Mouse (Mus musculus): ENCODE results near the gene Snai1. TPM values are rescaled to one million over a fixed set of nuclear protein-coding genes. Genes with fewer than 3 reads are reported as not detected.

Snai1 gene
- under 1 TPM in 1 of 2 experiments, not detected in 1; 0.13 TPM for polyA plus RNA-seq (2017; shearing (Covaris generic))

DNA sequence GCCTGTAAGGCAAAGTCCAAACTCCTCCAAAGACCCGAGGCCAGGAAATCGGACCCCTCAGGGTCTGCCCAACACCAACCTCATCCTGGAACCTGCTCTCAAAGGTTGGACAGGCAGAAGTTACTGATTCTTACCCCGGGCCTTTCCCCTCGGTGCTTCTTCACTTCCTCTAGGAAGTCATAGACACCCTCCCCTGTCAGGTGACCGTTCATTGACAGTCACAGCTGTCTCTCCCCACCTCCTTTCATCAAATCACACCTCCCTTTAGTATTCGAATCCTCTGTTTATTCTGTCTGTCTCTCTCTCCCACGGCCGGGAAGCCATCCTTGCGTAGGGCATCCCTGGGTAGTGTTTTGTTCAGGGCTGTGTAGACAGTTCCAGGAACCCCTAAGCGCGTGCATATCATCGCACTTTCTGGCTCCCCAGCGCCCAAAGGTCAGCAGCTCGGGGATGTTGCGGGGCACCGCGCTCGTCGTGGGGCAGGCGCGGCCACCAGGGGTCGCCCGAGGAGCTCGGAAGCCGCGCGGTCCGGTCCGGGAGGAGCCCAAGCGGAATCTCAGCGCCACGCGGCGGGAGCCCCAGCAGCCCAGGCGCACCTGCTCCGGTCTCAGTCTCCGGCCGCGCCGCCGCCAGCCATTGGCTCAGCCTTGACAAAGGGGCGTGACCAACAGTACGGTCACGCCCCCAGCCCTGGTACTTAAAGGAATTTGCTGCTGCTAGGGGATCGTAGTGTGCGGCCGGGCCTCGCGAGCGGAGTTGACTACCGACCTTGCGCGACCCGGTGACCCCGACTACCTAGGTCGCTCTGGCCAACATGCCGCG, at the start of gene Snai1:
Gene Snai1 (plus strand): TSS at position 720 of the 822 bp plus-strand sequence.

DNA sequence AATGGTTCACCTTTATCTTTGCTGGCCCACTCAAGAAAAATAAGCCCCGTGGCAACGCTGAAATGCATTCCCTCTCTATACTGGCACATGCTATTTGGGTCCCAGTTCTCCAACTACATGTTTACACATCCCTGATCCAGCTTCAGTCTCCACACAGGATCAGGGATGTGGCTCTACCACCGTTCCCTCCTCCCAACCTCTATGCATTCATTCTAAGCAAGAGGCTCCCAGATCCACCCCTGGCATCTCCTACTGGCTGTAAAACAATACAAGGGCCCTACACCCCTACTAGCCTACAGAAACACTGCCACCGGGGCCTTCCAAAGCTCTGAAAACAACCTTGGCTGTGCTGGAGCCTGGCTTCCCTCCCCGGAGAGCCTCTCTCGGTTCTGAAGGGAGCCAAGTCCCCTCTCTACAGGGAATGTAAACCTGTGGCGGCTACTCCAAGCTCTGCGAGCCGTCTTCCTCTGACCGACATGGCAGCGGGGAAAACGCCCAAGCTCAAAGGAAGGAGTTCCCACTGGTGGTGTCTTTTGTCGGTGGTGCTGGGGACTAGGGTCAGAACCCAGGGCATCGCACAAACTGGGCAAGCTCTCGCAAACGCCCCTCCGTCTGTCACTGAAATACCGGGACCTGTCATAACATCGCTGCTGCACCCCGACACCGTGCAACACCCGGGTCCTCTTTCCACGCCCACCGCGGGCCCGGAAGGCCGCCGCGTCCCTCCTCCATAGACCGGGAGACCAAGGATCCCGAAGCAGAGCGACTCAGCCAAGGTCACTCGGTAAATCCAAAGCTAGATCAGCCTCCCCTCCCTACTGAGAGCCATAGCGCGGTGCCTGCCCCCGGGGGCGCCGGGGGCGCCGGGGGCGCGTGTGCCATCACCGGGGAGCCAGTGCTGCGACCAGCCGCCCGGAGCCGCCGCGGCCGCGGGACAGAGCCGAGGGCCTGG, 46.0 kb upstream of the Snai1 start, which contains the start of gene Rnf114:
Gene Rnf114 (plus strand): TSS at position 889 of the 952 bp plus-strand sequence.

DNA sequence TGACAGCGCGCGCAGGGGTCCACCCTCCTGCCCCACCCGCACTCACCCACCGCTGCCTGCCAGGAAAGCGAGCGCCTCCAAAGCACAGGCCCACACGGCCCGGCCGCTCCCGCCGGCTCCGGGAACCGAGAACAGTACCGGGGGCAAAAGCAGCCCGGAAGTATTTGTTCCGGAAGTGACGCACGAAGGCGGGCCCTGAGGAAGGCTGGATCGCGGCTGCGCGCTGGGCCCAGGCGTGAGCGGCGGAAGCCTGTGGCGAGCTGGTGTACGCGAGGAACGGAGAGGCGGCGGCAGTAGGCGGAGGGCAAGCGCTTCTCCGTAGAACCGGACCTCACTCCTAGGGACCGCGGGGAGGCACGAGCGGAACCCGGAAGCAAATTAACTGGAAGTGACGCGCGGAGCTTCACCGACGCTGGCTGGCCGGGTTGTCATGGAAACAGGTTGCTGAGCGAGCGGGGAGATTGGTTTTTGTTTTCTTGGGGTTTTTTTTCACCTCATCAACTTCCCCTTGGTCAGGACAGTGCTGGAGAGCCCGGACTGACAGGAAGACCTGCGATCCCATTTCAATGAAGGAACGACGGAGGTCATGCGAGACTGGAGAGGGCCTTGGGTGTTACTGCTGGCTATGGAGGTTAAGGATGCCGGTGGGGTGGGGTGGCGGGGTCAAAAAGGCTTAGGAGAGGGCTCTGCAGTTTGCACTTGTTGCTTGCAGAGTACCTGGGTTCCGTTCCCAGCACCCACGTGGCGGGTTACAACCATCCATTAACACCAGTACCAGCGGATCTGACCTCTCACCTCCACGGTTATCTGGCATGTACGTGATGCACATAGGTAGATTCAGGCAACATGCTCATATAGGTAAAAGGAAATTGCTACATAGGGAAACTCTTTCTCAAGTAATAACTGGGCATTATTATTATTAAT, 45.0 kb upstream of the Snai1 start, which contains the start of gene Spata2:
Gene Spata2 (minus strand): TSS at position 175 of the 924 bp plus-strand sequence.

Other genes starting within 250 kb of the Snai1 start
- 10 to 100 TPM; 26.3 to 31.7 TPM for gene B4galt5, start 189.0 kb upstream of the Snai1 start, polyA plus RNA-seq (2017; shearing (Covaris generic))
- 10 to 100 TPM; 47.2 to 49.9 TPM for gene Slc9a8, start 116.5 kb upstream of the Snai1 start, polyA plus RNA-seq (2017; shearing (Covaris generic))
- gene Rnf114, start 45.5 kb upstream of the Snai1 start, polyA plus RNA-seq (2017; shearing (Covaris generic)): 100 to 1,000 TPM; 195 to 237 TPM
- 10 to 100 TPM; 18.8 to 27.5 TPM for gene Spata2, start 45.3 kb upstream of the Snai1 start, polyA plus RNA-seq (2017; shearing (Covaris generic))
- gene Ube2v1, start 93.9 kb downstream of the Snai1 start, polyA plus RNA-seq (2017; shearing (Covaris generic)): 100 to 1,000 TPM; 192 to 300 TPM
- 10 to 100 TPM; 15.0 to 27.3 TPM for gene Gm20431, start 123.3 kb downstream of the Snai1 start, polyA plus RNA-seq (2017; shearing (Covaris generic))
- gene Cebpb, start 150.7 kb downstream of the Snai1 start, polyA plus RNA-seq (2017; shearing (Covaris generic)): 10 to 100 TPM; 20.1 to 70.1 TPM
- 10 to 100 TPM; 66.5 to 90.4 TPM for gene Tmem189, start 151.6 kb downstream of the Snai1 start, polyA plus RNA-seq (2017; shearing (Covaris generic))